Mouse (Mus musculus): ENCODE results near the gene Gm26602.

The Gm26602 gene

GRCm38 (mm10) chr10:79931797-79932196 lies 21.1 kb downstream of the Gm26602 start:
- in situ Hi-C loops (cut with MseI, MboI): no loop called here

- in situ Hi-C loops (cut with MseI, MboI): no loop called here
Measured at GRCm38 (mm10) chr10:79932736-79933135, 22.1 kb downstream of the Gm26602 start.

DNA sequence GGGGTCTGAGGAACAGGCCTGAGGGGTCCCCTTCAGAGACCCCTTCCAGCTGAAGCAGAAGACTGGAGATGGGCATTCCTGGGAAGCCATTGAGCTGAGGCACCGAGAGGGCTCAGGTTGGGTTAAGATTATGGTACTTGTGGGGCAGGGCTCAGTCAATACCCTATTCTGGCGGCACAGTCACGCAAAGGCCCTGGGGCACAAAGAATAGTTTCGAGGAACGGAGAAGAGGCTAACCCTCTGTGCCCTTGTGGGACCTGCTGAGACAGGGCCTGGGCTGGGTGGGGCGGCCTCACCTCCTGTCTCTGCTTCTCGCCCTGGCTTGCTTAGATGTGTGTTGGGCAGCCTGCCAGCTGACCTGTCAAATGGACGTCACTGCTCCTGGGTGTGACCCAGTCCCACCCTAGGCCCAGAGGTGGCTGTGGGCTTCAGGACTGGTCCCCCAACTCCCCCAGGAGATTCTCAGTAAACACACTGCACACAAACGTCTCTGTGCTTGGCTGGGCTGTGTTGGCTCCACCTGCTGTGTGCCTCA lies 22.6 kb downstream of the Gm26602 start:
- in situ Hi-C loops (cut with MseI, MboI): no loop called here

- in situ Hi-C loops (cut with MseI, MboI): no loop called here
Measured at GRCm38 (mm10) chr10:79933861-79934260, 23.2 kb downstream of the Gm26602 start.

DNA sequence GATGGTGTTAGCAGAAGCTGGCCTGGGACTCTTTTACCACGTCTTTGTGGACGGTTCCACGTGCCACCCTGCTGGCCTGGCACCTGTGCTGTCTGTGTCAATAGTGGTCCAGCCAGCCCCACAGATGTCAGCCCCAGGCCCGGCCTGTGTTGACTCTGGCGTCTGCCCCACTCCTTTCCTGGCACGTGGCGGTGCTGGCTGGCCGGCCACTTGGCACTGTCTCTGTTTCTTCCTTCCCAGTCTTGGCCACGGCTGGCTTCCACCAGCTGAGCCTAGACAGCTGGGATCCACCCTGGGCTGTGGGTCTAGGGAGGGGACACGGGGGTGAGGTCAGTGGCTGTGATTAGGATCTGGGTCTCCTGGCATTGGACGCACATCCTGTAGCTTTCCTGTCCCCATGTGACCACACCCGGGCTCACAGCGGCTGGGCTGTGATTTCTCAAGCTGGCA lies 23.6 kb downstream of the Gm26602 start:
- in situ Hi-C loops (cut with MseI, MboI): no loop called here

DNA sequence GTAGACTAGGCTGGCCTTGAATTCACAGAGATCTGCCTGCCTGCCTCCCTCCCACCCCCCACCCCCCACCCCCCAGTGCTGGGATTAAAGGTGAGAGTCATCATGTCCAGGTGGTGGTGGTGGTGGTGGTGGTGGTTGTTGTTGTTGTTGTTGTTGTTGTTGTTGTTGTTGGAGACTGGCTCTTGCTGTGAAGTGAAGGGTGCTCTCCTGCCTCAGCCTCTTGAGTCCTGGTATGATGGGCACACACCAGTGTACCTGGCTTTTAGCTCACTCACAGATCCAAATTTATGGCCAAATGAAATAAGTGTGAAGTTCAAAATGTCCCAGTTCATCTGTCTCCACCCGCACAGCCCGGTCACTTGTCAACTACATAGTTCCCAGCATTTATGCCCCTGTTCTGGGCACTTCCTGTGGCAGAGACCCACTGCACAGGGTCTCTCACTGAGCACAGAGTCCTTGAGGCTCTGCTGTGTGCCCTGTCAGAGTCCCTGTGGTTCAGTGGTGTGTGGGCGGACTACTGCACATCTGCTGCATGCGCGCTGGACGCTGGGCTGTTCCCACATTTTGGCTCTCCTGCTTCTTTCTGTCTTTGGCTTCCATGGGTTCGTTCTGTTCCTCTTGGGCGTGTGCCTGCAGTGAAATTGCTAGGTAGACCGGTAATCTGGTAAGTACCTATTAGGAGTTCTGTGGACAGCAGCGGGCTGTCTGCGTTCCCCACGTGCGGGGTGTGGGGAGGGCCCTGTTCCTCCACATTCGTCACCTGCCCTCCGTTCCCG lies 24.3 kb downstream of the Gm26602 start:
- in situ Hi-C loops (cut with MseI, MboI): no loop called here

GRCm38 (mm10) chr10:79936284-79936910 lies 25.7 kb downstream of the Gm26602 start:
- in situ Hi-C loops (cut with MseI, MboI): no loop called here

- in situ Hi-C loops (cut with MseI, MboI): no loop called here
Measured at GRCm38 (mm10) chr10:79936911-79937441, 26.3 kb downstream of the Gm26602 start.

DNA sequence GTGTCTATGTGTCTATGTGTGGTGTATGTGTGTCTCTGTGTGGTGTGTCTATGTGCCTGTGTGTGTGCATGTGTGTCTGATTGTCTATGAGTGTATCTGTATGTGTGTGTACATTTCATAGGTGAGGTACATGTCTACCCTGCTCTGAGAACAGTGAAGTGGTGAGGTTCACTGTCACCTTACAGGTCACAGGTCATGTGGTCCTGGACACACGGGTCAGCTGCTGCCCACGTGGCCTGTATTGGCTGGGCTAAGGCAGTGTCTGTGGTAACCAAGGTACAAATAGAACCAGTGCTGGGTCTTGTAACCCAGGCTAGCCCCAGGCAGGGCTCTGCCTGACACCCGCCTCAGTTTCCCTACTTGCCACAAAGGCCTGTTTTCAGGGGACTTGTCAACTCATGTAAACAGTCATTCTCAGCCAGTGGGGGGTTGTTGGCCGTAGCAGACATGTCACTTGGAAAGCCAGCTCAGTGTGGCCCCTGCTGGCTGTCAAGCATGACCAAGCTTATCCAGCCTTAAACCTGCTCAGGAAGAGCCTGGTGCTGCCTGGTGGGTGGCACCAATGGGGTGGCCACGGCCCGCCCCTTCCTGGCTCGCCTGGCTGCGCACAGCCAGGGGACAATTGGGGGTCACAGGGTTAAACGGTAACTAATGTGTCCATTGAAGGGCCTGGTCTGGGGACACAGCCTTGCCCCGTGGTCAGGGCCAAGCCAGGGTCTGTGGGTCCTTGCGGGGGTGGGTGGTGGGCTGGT lies 27.3 kb downstream of the Gm26602 start:
- in situ Hi-C loops (cut with MseI, MboI): no loop called here

GRCm38 (mm10) chr10:79940749-79941148 lies 30.1 kb downstream of the Gm26602 start:
- in situ Hi-C loops (cut with MseI, MboI): no loop called here

DNA sequence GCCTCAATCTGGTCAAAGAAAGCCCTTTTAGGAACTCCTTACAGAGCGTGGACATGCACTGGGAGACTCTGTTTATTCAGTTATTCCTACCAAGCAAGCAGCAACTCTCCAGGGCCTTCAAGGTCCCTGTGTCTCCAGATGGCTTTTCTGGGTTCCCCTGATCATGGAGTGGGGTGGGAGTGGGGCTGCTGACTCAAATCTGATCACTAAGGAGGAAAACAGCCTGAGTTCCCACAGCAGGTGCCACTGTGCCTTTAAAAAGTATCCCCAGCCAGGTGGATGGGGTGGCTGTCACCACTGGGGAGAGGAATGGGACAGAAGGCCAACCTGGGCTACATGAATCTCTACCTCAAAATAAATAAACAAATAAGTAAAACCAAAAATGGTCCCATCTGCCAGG lies 32.3 kb downstream of the Gm26602 start:
- in situ Hi-C loops (cut with MseI, MboI): no loop called here

DNA sequence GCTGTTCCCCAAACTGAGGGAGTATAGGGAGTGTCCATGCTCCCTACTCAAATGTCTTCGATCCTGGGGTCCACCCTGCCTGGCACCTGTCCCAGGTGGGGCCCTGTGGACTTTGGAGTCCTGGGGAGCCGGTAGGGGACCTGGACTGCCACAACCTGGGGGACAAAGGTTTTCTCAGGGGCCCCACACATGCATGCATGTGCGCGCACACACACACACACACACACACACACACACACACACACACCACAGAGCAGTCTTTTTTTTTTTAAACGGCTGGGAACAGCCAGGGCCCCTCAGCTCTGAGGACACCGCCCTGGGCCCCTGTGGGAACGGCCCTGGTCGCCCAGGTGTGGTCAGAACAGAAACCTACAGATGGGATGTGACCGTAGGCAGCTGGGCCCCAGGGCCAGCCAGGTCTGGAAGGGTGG lies 32.8 kb downstream of the Gm26602 start:
- in situ Hi-C loops (cut with MseI, MboI): no loop called here

DNA sequence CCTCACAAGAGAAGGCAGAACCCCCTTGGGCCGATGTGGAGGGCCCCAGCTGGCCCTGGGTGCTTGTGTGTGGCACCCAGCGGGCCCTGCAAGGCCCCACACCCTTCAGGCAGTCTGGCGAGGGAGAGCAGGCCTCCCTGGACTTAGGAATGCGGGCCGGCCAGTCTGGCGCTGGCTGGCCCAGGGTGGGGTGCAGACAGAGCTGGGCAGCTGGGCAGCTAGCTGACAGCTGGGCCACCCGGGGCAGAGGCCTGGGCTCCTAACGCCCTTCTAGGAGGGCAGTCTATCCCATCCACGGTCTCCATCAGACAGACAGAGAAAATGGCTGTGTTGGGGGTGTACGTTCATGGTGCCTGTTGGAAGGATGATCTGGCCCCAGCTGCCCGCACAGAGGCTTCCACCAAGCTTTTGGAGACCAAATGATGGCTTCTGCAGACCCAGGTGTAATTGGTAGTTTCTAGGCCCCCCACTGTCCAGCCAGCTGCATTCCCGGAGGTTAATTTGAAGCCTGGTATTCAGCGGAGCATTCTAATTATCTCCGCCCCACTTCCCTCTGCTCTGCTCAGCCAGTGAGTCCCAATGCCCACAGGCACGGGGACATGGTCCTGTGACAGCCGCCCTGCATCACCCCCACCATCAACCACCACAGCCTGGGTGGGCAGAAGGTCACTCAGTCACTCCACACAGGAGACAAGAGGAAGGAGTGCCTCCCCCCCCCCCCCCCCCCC lies 35.0 kb downstream of the Gm26602 start:
- in situ Hi-C loops (cut with MseI, MboI): no loop called here

DNA sequence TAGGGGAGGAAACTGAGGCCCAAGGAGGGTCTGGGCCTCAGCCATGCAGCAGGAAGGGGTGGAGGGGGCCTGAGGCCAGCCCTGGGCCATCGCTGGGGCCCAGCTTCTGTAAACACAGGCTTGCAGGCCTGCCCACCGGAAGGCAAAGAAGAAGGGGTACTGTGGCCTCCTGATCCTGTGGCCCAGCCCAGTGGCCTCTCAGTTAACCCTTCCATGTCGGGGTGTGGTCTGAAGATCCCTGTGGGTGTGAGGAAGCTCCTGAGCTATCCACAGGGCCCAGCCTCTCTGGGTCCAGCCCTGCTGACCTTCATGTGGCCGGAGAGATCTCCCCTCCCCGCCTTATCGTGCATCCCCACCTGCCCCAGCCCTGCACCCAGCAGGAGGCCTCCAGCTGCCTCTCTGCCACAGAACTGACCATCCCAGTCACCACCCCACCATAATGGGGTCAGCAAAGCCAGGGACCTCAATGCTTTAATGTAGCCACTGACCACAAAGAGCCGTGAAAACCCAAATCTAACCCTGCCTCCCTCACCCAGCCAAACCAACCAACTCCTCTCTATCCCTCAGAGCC lies 36.2 kb downstream of the Gm26602 start:
- in situ Hi-C loops (cut with MseI, MboI): no loop called here

- in situ Hi-C loops (cut with MseI, MboI): no loop called here
Measured at GRCm38 (mm10) chr10:79947502-79947901, 36.8 kb downstream of the Gm26602 start.

DNA sequence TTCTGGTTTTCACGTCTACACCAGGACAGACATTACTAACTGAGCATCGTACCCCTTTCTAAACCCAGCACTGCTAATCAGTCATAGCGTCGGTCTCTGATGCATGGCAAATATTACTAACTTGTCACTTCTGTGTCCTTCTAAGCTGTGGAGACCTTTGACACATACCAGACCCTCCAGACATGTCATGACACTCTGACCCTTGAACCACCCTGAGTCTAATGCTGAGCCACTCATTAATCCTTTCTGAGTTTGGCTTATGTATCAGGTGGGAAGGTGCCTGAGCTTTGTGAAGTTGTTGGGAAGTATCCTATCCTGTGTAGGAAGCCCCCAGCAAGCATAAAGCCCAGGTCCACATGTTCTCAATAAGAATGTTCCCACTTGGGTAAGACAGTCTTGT lies 39.2 kb downstream of the Gm26602 start:
- in situ Hi-C loops (cut with MseI, MboI): loop anchor here in 1 of 2 experiments (10.0 kb wide), 1 partner anchor 65 kb away; the partner anchor contains the start of gene Elane

GRCm38 (mm10) chr10:79950661-79951060 lies 40.0 kb downstream of the Gm26602 start:
- in situ Hi-C loops (cut with MseI, MboI): loop anchor here in 1 of 2 experiments (10.0 kb wide), 1 partner anchor 66 kb away; the partner anchor contains the start of gene Elane

GRCm38 (mm10) chr10:79953946-79954345 lies 43.3 kb downstream of the Gm26602 start:
- in situ Hi-C loops (cut with MseI, MboI): loop anchor here in 1 of 2 experiments (10.0 kb wide), 1 partner anchor 69 kb away; the partner anchor contains the start of gene Elane

GRCm38 (mm10) chr10:79955691-79956090 lies 45.0 kb downstream of the Gm26602 start:
- in situ Hi-C loops (cut with MseI, MboI): loop anchor here in 1 of 2 experiments (10.0 kb wide), 1 partner anchor 71 kb away; the partner anchor contains the start of gene Elane

DNA sequence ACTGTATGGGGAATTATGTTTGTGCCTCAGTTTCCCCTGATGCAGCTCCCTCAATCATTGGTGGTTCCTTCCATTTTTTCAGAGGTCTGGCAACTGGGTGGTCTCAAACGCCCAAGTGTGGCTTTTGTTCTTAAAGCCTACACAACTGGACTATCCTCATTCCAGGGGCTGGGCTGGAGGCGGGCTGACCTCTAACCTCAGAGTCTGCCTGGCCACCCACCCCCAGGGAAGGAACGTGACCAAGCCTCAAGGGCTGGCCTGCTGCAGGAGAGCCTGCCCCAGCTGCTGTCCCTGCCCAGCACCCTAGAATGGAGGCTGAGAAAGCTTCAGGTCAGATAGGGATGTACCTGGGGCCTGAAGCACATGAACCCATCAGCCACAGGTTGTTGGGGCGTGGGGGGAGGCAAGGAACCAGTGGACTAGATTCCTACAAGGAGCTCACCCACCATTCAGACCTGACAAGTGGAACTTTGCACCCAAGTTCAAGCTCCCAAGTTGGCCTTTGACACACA lies 46.0 kb downstream of the Gm26602 start:
- in situ Hi-C loops (cut with MseI, MboI): loop anchor here in 1 of 2 experiments (10.0 kb wide), 1 partner anchor 72 kb away; the partner anchor contains the start of gene Elane

All from mouse trophoblast stem cell (cell line).